ENCODE assay signal across 9 mouse cellular contexts in the genomic region with DNA sequence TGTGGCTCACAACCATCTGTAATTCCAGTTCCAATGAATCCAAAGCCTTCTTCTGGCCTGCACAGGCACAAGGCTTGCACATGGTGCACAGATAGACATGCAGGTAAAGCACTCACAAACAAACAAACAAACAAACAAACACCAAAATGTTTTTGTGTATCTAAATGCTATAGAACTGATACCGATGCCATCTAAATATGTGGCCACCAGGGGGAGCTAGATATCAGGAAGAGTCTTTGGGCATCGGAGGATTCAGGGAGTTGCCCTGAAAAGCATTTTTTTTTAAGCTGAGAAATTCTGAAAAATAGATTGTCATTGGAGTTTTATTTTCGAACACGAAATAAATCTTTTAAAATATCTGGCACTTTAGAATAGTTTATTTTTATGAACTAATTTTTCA. TPM values are rescaled to one million over a fixed set of nuclear protein-coding genes. Genes with fewer than 3 reads are reported as not detected.
A peak's percentile ranks its signal among the peaks of the same experiment; 100 is the strongest.
DNase-seq lines count a peak whose midpoint lies in the region; ATAC-seq lines count a peak whose summit lies in the region.
"Had no signal": no experiment of that assay in that cellular context is flagged by ENCODE, and none has a peak within 500 bp of the region (broad histone marks: within the 10 kb centered on the region; RNA-seq: fewer than 3 reads in every experiment).

No protein-coding gene starts in this region.

- no peak for ATAC-seq in forebrain, embryonic 12.5 days (ENCODE audit: low FRiP score)

- DNase-seq in forebrain, embryonic 10.5 days (ENCODE audit: extremely low spot score, low spot score) = peak; percentile 33
- peak; percentile 88 for DNase-seq in 3T3-L1 (ENCODE audit: low read depth, low spot score)
- DNase-seq in adrenal gland, postnatal 14 days = peak; percentile 78
- peak; percentile 43 for DNase-seq in embryo, embryonic 9.5 days (ENCODE audit: extremely low spot score)
- DNase-seq in heart, postnatal 4 days = peak; percentile 76
- DNase-seq in left cerebral cortex, postnatal 4 days = peak; percentile 65
- DNase-seq in right cerebral cortex, adult 18-20 months = peak; percentile 57

- no peak overlapping the region for H3K4me2 ChIP-seq in forebrain, embryonic 12.5 days
- H3K4me2 ChIP-seq: limb, embryonic 12.5 days had no signal

- H3K4me3 ChIP-seq in forebrain, embryonic 10.5 days = no peak overlapping the region
- H3K4me3 ChIP-seq in forebrain, embryonic 12.5 days (replicated peaks) = no peak overlapping the region
- H3K4me3 ChIP-seq: limb, embryonic 12.5 days had no signal

- no peaks in the 10 kb centered on the region for H3K9me3 ChIP-seq in forebrain, embryonic 10.5 days
- no peaks in the 10 kb centered on the region for H3K9me3 ChIP-seq in forebrain, embryonic 12.5 days
- H3K9me3 ChIP-seq: limb, embryonic 12.5 days had no signal

- H3K27ac ChIP-seq in forebrain, embryonic 10.5 days = no peak overlapping the region
- no peak overlapping the region for H3K27ac ChIP-seq in forebrain, embryonic 12.5 days
- H3K27ac ChIP-seq: limb, embryonic 12.5 days had no signal

- no peaks in the 10 kb centered on the region for H3K36me3 ChIP-seq in forebrain, embryonic 10.5 days (replicated peaks)
- H3K36me3 ChIP-seq in forebrain, embryonic 12.5 days (replicated peaks) = no peaks in the 10 kb centered on the region
- H3K36me3 ChIP-seq: limb, embryonic 12.5 days had no signal

- H3K27me3 ChIP-seq in forebrain, embryonic 10.5 days (ENCODE audit: poor library complexity, severe bottlenecking) = no peaks in the 10 kb centered on the region
- H3K27me3 ChIP-seq in forebrain, embryonic 12.5 days = no peaks in the 10 kb centered on the region
- H3K27me3 ChIP-seq: limb, embryonic 12.5 days had no signal

- no peaks in the 10 kb centered on the region for H3K4me1 ChIP-seq in forebrain, embryonic 10.5 days
- H3K4me1 ChIP-seq in forebrain, embryonic 12.5 days = no peaks in the 10 kb centered on the region

- intact Hi-C loops in left cerebral cortex, postnatal 4 days (cut with DNase I) = loop anchor here (2.0 kb wide), 1 partner anchor 136 kb away; no protein-coding TSS in a partner anchor

- 23% methylated on average over 4 of the region's 4 CpGs for WGBS in forebrain, embryonic 10.5 days
- 19% methylated on average over 4 of the region's 4 CpGs for WGBS in forebrain, embryonic 12.5 days

- no peak overlapping the region for H3K9ac ChIP-seq in forebrain, embryonic 12.5 days
- H3K9ac ChIP-seq: limb, embryonic 12.5 days had no signal

RNA-seq across cellular contexts. Expression of a gene that starts 43.8 kb away (rescaled TPM):
- 41.1 and 43.8 TPM in 2 replicates for polyA plus RNA-seq in forebrain, embryonic 10.5 days (2016; fragmentation: Nextera tagmentation; extraction: Ambion mirVana)
- polyA plus RNA-seq in forebrain, embryonic 12.5 days (2016; fragmentation: Nextera tagmentation; extraction: Ambion mirVana) = 42.2 and 42.5 TPM in 2 replicates
- total RNA-seq in adrenal gland, postnatal 14 days (2021) = 444 and 454 TPM in 2 replicates
- total RNA-seq in heart, postnatal 4 days (2021) = 100 to 1,000 TPM; 385 to 407 TPM
- 10 to 100 TPM; 27.0 to 30.0 TPM for total RNA-seq in left cerebral cortex, postnatal 4 days (2021)

RNA-seq across cellular contexts. Expression of a gene that starts 44.2 kb away (rescaled TPM):
- 23.6 and 23.9 TPM in 2 replicates for polyA plus RNA-seq in forebrain, embryonic 10.5 days (2016; fragmentation: Nextera tagmentation; extraction: Ambion mirVana)
- polyA plus RNA-seq in forebrain, embryonic 12.5 days (2016; fragmentation: Nextera tagmentation; extraction: Ambion mirVana) = 18.1 and 19.5 TPM in 2 replicates
- total RNA-seq in adrenal gland, postnatal 14 days (2021) = 4.7 and 6.5 TPM in 2 replicates
- 10 to 100 TPM; 11.9 to 14.9 TPM for total RNA-seq in heart, postnatal 4 days (2021)
- total RNA-seq in left cerebral cortex, postnatal 4 days (2021) = 1 to 10 TPM; 1.6 to 2.5 TPM

Comparison
In these comparisons a context has a peak if more than half of its experiments do, and no peak if none do; other contexts are left out.
1. DNase-seq: peak in every context shown above with its lines; median percentile 88 in 3T3-L1; 78 in adrenal gland, postnatal 14 days; 76 in heart, postnatal 4 days; 65 in left cerebral cortex, postnatal 4 days; 57 in right cerebral cortex, adult 18-20 months; 43 in embryo, embryonic 9.5 days; 33 in forebrain, embryonic 10.5 days.
2. RNA of a gene that starts 43.8 kb away (total RNA-seq): 444 to 454 TPM in adrenal gland, postnatal 14 days and 385 to 407 TPM in heart, postnatal 4 days; 27.0 to 30.0 TPM in left cerebral cortex, postnatal 4 days; every median in the first group is over 10 times any median in the second.